Mouse (Mus musculus) central nervous system, embryonic 18 days (tissue): ENCODE results near the gene Cyp2u1. TPM values are rescaled to one million over a fixed set of nuclear protein-coding genes. Genes with fewer than 3 reads are reported as not detected.

Experiments
- polyA plus RNA-seq: library from polyadenylated mRNA; depleted of rRNA; stranded (reverse); fragments of >200 nt; gene quantifications from 2 replicates; pipeline ENCODE4 v1.2.3, GENCODE M21; 2012; rRNA removed

Cyp2u1 gene
- 5.4 and 6.0 TPM in 2 replicates for polyA plus RNA-seq

DNA sequence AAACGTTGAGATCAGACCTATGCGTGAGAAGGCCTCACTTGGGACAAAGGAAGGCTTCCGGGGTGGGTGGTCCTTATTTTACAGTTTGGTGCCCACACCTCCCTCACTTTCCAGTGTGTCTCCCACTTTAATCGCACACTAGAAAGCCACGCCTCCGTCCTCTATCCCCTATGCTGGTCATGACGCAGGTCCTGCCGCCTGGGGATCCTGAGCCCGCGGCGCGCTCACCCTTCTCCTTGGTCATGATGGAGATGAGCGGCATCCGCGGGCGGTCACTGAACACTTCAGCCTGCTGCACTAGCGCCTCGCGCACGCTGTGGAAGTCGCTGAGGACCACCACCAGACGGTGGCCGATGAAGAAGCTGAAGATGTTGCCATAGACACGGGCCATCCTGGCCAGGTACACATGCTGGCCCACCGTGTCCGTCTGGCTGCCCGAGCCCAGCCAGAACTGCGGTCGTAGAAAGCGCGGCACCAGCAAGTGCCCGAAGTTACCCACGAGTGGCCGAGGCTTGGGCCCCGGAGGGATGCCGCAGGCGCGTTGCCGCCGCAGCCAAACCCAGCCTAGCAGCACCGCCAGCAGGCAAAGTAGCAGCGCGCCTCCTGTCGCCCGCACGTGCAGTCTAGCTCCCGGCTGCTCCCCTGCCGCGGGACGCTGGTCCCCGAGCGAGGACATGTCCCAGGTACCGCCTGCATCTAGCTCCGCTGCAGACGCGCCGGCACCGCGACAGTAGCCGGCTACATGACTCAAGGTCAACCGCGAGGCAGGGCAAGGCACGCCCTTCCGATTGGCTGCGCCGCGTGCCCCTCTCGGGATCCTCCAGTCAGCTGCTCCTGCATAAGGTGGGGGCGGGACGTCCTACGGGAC, at the start of gene Cyp2u1:
TSS of gene Cyp2u1 (minus strand) at position 776 of the 868 bp plus-strand sequence.

DNA sequence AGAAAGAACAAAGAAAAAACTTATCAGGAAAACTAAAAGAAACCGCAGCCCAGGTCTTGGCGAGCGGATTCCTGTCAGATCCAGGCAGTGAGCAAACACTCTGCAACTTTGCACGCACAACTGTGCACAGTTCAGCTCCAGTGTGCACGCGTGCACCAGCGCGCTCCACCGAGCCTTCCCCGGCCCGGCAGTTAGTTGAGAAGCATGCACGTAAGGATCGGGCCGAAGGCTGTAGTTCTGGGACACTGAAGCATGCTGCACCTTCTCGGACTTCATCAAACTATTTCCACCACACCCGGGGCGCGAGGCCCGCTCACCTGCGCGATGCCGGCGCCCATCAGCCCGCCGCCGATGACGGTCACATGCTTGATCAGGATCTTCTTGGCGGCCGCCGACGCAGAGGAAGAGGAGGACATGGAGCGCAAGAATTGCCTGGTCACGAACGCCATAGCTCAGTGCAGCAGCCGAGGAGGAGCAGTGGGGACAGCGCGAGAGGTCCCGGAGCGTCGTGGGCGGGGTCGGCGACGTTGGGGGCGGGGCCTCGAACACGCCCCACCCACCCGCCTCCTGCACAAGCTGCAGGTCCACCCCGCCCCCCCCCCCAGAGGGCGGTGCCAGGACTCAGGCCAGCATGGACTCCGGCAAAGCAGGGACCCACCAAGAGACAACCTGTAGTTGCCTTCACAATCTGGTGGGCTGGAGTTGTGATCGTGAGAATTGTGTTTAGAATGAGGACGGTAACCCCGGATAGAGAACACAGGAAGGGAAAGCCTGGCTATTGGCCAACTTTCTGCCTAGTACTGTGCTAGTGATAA, 31.3 kb downstream of the Cyp2u1 start, which contains the start of gene Hadh:
TSS of gene Hadh (minus strand) at position 543 of the 815 bp plus-strand sequence.

Other genes starting within 250 kb of the Cyp2u1 start
- 12.6 and 13.4 TPM in 2 replicates for gene Lef1, start 192.8 kb downstream of the Cyp2u1 start, polyA plus RNA-seq
- 19.3 and 25.4 TPM in 2 replicates for gene Hadh, start 31.1 kb downstream of the Cyp2u1 start, polyA plus RNA-seq
- 0.85 and 3.5 TPM in 2 replicates for gene Sgms2, start 188.2 kb upstream of the Cyp2u1 start, polyA plus RNA-seq